Mouse (Mus musculus) embryonic facial prominence, embryonic 13.5 days (tissue): ENCODE measurements around the gene Pkmyt1. TPM values are rescaled to one million over a fixed set of nuclear protein-coding genes. Genes with fewer than 3 reads are reported as not detected.
A peak's percentile ranks its signal among the peaks of the same experiment; 100 is the strongest.
"Not testable (repeated sequence)": the region's sequence is repeated elsewhere in the genome, so short reads cannot be mapped to it uniquely, and the experiment has no call there.

Experiments
- ATAC-seq: fragments of 200-750 bp; cut with Nextera tagmentation; 2 replicates; pipeline ENCODE4 v1.8.0; 2017; ENCODE audit warnings: low read depth; ENCODE audit not compliant: insufficient number of reproducible peaks, insufficient read depth, low FRiP score, low TSS enrichment
- H3K27ac ChIP-seq: fragments of 300-500 bp; sonication (generic); 2 replicates; pipeline ENCODE4 v1.5.1; 2015; ENCODE audit warnings: moderate library complexity, mild to moderate bottlenecking, inconsistent platforms
- H3K27me3 ChIP-seq: fragments of 300-500 bp; sonication (generic); 2 replicates; pipeline ENCODE4 v1.6.1; 2015; ENCODE audit warnings: mild to moderate bottlenecking, inconsistent platforms
- H3K36me3 ChIP-seq: fragments of 300-500 bp; sonication (generic); 2 replicates; pipeline ENCODE4 v1.6.1; 2015; ENCODE audit warnings: mild to moderate bottlenecking, inconsistent platforms
- H3K4me1 ChIP-seq: fragments of 300-500 bp; sonication (generic); 2 replicates; pipeline ENCODE4 v1.6.1; 2015; ENCODE audit warnings: inconsistent platforms
- H3K4me2 ChIP-seq: fragments of 300-500 bp; sonication (generic); 2 replicates; pipeline ENCODE4 v1.6.1; 2015; ENCODE audit warnings: moderate library complexity, mild to moderate bottlenecking, inconsistent platforms
- H3K4me3 ChIP-seq: fragments of 300-500 bp; sonication (generic); 2 replicates; pipeline ENCODE4 v1.5.1; 2015; ENCODE audit warnings: mild to moderate bottlenecking, inconsistent platforms
- H3K9ac ChIP-seq: fragments of 300-500 bp; sonication (generic); 2 replicates; pipeline ENCODE4 v1.6.1; 2015; ENCODE audit warnings: mild to moderate bottlenecking, inconsistent platforms
- H3K9me3 ChIP-seq: fragments of 300-500 bp; sonication (generic); 2 replicates; pipeline ENCODE4 v1.6.1; 2016; ENCODE audit warnings: inconsistent platforms
- WGBS: fragments of 180-500 bp; shearing (Covaris S2); methylation state at CpG from one replicate; pipeline ENCODE4 v1.1.7; 2015; ENCODE audit warnings: mixed read lengths; 5-methylcytosine and 5-hydroxymethylcytosine counted together
- polyA plus RNA-seq: library from polyadenylated mRNA; unstranded; fragments of >200 nt; fragmentation: Nextera tagmentation; extraction: Ambion mirVana; gene quantifications from 2 replicates; pipeline ENCODE4 v1.2.1, GENCODE M21; 2015

The Pkmyt1 gene
- polyA plus RNA-seq, 1 experiment from 2014 or later: 56.2 TPM

GRCm38 (mm10) chr17:23772219-23772556 is 46.1 kb downstream of the Pkmyt1 start:
- not testable (repeated sequence) for H3K9me3 ChIP-seq, H3K27me3 ChIP-seq, H3K27ac ChIP-seq, H3K9ac ChIP-seq, H3K4me3 ChIP-seq, ATAC-seq, H3K4me1 ChIP-seq
- WGBS: 74% methylated on average over 2 of the region's 2 CpGs
- peaks cover 21% of the 10 kb centered on the region for H3K36me3 ChIP-seq
- H3K4me2 ChIP-seq: peak overlapping the region; percentile 80; the same call in 1 of the 2 replicates

- WGBS: 67% methylated on average over 6 of the region's 6 CpGs
- peaks cover 8% of the 10 kb centered on the region for H3K4me1 ChIP-seq
- H3K27me3 ChIP-seq: no peaks in the 10 kb centered on the region
- peaks cover 13% of the 10 kb centered on the region for H3K36me3 ChIP-seq
- H3K9me3 ChIP-seq: no peaks in the 10 kb centered on the region
- H3K4me3 ChIP-seq: no peak overlapping the region
- no peak overlapping the region for H3K9ac ChIP-seq
- no peak overlapping the region for H3K4me2 ChIP-seq
- ATAC-seq: no peak
- no peak overlapping the region for H3K27ac ChIP-seq
Measured at GRCm38 (mm10) chr17:23773676-23774075, 47.5 kb downstream of the Pkmyt1 start.

DNA sequence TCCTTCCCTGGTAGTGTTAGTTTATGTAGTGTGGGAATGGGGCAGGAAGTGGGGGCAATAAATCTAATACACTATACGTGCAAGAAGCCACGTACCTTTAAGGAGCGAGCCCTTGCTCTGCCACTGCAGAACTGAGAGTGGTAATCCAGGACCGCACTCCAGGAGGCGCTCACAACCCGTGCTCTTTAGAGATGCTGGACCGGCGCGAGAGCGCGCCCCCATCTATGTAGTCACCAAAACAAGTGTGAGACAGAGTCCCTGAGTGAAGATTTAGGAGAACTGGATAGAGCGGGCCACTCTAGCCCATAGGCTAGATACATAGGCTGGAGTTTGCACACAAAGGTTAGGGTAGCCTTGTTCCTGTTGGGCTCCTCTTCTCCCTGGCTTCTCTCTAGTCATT is 48.0 kb downstream of the Pkmyt1 start:
- Histone ChIP-seq H3K4me3 (no peak overlapping the region), H3K27me3 (no peaks in the 10 kb centered on the region), H3K9ac (0 out of 2 replicates have a peak overlapping the region, but pooled peaks have one; percentile 21), H3K9me3 (no peaks in the 10 kb centered on the region), H3K4me1 (peaks cover 8% of the 10 kb centered on the region), H3K4me2 (no peak overlapping the region; the same call in 1 of the 2 replicates), H3K27ac (no peak overlapping the region), H3K36me3 (peaks cover 11% of the 10 kb centered on the region)
- 6% methylated on average over 12 of the region's 12 CpGs for WGBS
- 0 out of 2 replicates have a peak, but pooled peaks have one; percentile 17 for ATAC-seq

GRCm38 (mm10) chr17:23776216-23776615 is 50.1 kb downstream of the Pkmyt1 start:
- Histone ChIP-seq H3K4me1 (no peaks in the 10 kb centered on the region), H3K9ac (no peak overlapping the region), H3K27me3 (no peaks in the 10 kb centered on the region), H3K27ac (no peak overlapping the region), H3K4me2 (no peak overlapping the region), H3K9me3 (no peaks in the 10 kb centered on the region), H3K4me3 (no peak overlapping the region), H3K36me3 (peaks cover 17% of the 10 kb centered on the region)
- WGBS: 78% methylated on average over 10 of the region's 10 CpGs
- ATAC-seq: no peak

- no peaks in the 10 kb centered on the region for H3K27me3 ChIP-seq
- H3K4me3 ChIP-seq: no peak overlapping the region
- no peak overlapping the region for H3K9ac ChIP-seq
- WGBS: 72% methylated on average over 2 of the region's 2 CpGs
- H3K4me2 ChIP-seq: no peak overlapping the region
- H3K27ac ChIP-seq: no peak overlapping the region
- H3K4me1 ChIP-seq: no peaks in the 10 kb centered on the region
- H3K9me3 ChIP-seq: no peaks in the 10 kb centered on the region
- peaks cover 17% of the 10 kb centered on the region for H3K36me3 ChIP-seq
- ATAC-seq: no peak
Measured at GRCm38 (mm10) chr17:23777141-23777540, 51.0 kb downstream of the Pkmyt1 start.

GRCm38 (mm10) chr17:23778447-23778846 is 52.3 kb downstream of the Pkmyt1 start:
- Histone ChIP-seq H3K9ac (no peak overlapping the region), H3K9me3 (no peaks in the 10 kb centered on the region), H3K4me3 (no peak overlapping the region), H3K36me3 (peaks cover 17% of the 10 kb centered on the region), H3K4me2 (no peak overlapping the region), H3K27ac (no peak overlapping the region), H3K27me3 (no peaks in the 10 kb centered on the region), H3K4me1 (no peaks in the 10 kb centered on the region)
- no peak for ATAC-seq
- WGBS: 63% methylated on average over 2 of the region's 2 CpGs

DNA sequence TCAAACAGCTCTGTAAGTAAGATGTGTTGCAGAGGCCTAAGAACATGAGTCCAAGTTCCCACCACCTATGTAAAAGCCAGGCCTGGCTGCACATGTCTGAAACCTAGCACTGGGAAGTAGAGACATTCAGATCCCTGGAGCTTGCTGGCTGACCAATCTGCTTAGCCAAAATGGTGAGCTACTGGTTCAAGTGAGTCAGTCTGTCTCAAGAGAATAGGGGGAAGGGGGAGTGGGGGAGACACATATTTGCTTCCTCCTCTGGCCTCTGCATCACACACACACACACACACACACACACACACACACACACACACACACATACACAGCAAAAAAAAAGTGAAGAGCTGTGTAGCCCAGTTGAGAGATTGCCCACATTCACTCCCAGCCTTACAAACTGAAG is 57.2 kb downstream of the Pkmyt1 start:
- peaks cover 13% of the 10 kb centered on the region for H3K4me1 ChIP-seq
- peaks cover 12% of the 10 kb centered on the region for H3K36me3 ChIP-seq
- no peaks in the 10 kb centered on the region for H3K27me3 ChIP-seq
- H3K27ac ChIP-seq: no peak overlapping the region
- no peak overlapping the region for H3K4me3 ChIP-seq
- H3K9me3 ChIP-seq: no peaks in the 10 kb centered on the region
- no peak for ATAC-seq
- H3K9ac ChIP-seq: no peak overlapping the region
- no peak overlapping the region for H3K4me2 ChIP-seq

GRCm38 (mm10) chr17:23785561-23786471 is 59.7 kb downstream of the Pkmyt1 start, which contains the start of gene Flywch2:
Gene Flywch2, minus strand, starts transcription at chr17:23786081.
- Histone ChIP-seq H3K27ac (peak within 1 kb of the TSS; percentile 69), H3K4me1 (peaks cover 21% of the 10 kb centered on the region), H3K27me3 (no peaks in the 10 kb centered on the region), H3K36me3 (no peaks in the 10 kb centered on the region), H3K9ac (peak within 1 kb of the TSS; percentile 84), H3K9me3 (no peaks in the 10 kb centered on the region), H3K4me3 (peak within 1 kb of the TSS; percentile 66), H3K4me2 (peak within 1 kb of the TSS; percentile 79)
- ATAC-seq: peak; percentile 86
- 3% methylated on average over 43 of the region's 43 CpGs for WGBS

Other genes starting within 250 kb of the Pkmyt1 start
- gene Vmn2r117, start 246.6 kb upstream of the Pkmyt1 start, polyA plus RNA-seq: not detected in 2 replicates
- gene Zfp213, start 162.1 kb upstream of the Pkmyt1 start, polyA plus RNA-seq: 20.0 and 22.5 TPM in 2 replicates
- gene Zfp13, start 126.8 kb upstream of the Pkmyt1 start, polyA plus RNA-seq: 18.2 and 21.9 TPM in 2 replicates
- 0.27 and 0.37 TPM in 2 replicates for gene Zscan10, start 125.5 kb upstream of the Pkmyt1 start, polyA plus RNA-seq
- gene Mmp25, start 81.1 kb upstream of the Pkmyt1 start, polyA plus RNA-seq: 0.55 and 0.77 TPM in 2 replicates
- 3.8 TPM in 2 replicates for gene Bicdl2, start 65.8 kb upstream of the Pkmyt1 start, polyA plus RNA-seq
- gene Hcfc1r1, start 52.7 kb upstream of the Pkmyt1 start, polyA plus RNA-seq: 64.0 and 79.4 TPM in 2 replicates
- 46.6 and 53.5 TPM in 2 replicates for gene Thoc6, start 52.5 kb upstream of the Pkmyt1 start, polyA plus RNA-seq
- gene Tnfrsf12a, start 48.9 kb upstream of the Pkmyt1 start, polyA plus RNA-seq: 10.4 and 13.1 TPM in 2 replicates
- 34.8 and 47.1 TPM in 2 replicates for gene Cldn6, start 47.1 kb upstream of the Pkmyt1 start, polyA plus RNA-seq
- gene Cldn9, start 42.3 kb upstream of the Pkmyt1 start, polyA plus RNA-seq: 8.7 and 14.3 TPM in 2 replicates
- gene 1520401A03Rik, start 3.6 kb upstream of the Pkmyt1 start, polyA plus RNA-seq: 0.25 and 0.32 TPM in 2 replicates
- 12.4 and 12.5 TPM in 2 replicates for gene Paqr4, start 14.5 kb downstream of the Pkmyt1 start, polyA plus RNA-seq
- gene Kremen2, start 19.5 kb downstream of the Pkmyt1 start, polyA plus RNA-seq: 31.7 and 42.3 TPM in 2 replicates
- gene Flywch1, start 45.3 kb downstream of the Pkmyt1 start, polyA plus RNA-seq: 90.2 and 95.6 TPM in 2 replicates
- gene Flywch2, start 59.7 kb downstream of the Pkmyt1 start, polyA plus RNA-seq: 54.1 and 65.1 TPM in 2 replicates
- gene Srrm2, start 64.2 kb downstream of the Pkmyt1 start, polyA plus RNA-seq: 616 and 642 TPM in 2 replicates
- 1,169 and 1,240 TPM in 2 replicates for gene Elob, start 102.8 kb downstream of the Pkmyt1 start, polyA plus RNA-seq
- 0.38 and 0.48 TPM in 2 replicates for gene Prss33, start 109.7 kb downstream of the Pkmyt1 start, polyA plus RNA-seq
- gene Prss32, start 117.5 kb downstream of the Pkmyt1 start, polyA plus RNA-seq: 0.78 TPM in 1 of 2 replicates, not detected in the other
- gene Prss41, start 117.8 kb downstream of the Pkmyt1 start, polyA plus RNA-seq: 2.0 TPM in 2 replicates
- gene Prss21, start 141.7 kb downstream of the Pkmyt1 start, polyA plus RNA-seq: not detected in 2 replicates
- gene Dcpp1, start 154.5 kb downstream of the Pkmyt1 start, polyA plus RNA-seq: not detected in 2 replicates
- gene Dcpp2, start 154.5 kb downstream of the Pkmyt1 start, polyA plus RNA-seq: not detected in 2 replicates
- gene Dcpp3, start 191.1 kb downstream of the Pkmyt1 start, polyA plus RNA-seq: not detected in 2 replicates
- not detected in 2 replicates for gene Sbp, start 215.3 kb downstream of the Pkmyt1 start, polyA plus RNA-seq
- not detected in 2 replicates for gene Sbpl, start 228.9 kb downstream of the Pkmyt1 start, polyA plus RNA-seq